Mouse (Mus musculus) hindbrain, embryonic 10.5 days (tissue): Measurements from ENCODE around the gene Slc22a26. TPM values are rescaled to one million over a fixed set of nuclear protein-coding genes. Genes with fewer than 3 reads are reported as not detected.
"Not testable (repeated sequence)": the region's sequence is repeated elsewhere in the genome, so short reads cannot be mapped to it uniquely, and the experiment has no call there.

Experiments used
- DNase-seq: peaks from one replicate; pipeline ENCODE4 v3.0.0-alpha.2; 2017; ENCODE audit warnings: low spot score
- H3K27ac ChIP-seq: fragments of 300-500 bp; sonication (generic); 2 replicates; pipeline ENCODE4 v1.5.1; 2016; ENCODE audit warnings: mild to moderate bottlenecking, moderate library complexity
- H3K27me3 ChIP-seq: fragments of 300-500 bp; sonication (generic); 2 replicates; pipeline ENCODE4 v1.6.1; 2016; ENCODE audit warnings: mild to moderate bottlenecking; ENCODE audit not compliant: poor library complexity, insufficient read depth, severe bottlenecking
- H3K36me3 ChIP-seq: fragments of 300-500 bp; sonication (generic); 2 replicates; pipeline ENCODE4 v1.6.1; 2016; ENCODE audit warnings: mild to moderate bottlenecking, moderate library complexity
- H3K4me1 ChIP-seq: fragments of 300-500 bp; sonication (generic); replicated peaks from 2 replicates; pipeline ENCODE4 v1.6.1; 2016; ENCODE audit warnings: mild to moderate bottlenecking
- H3K4me3 ChIP-seq: fragments of 300-500 bp; sonication (generic); 2 replicates; pipeline ENCODE4 v1.5.1; 2016; ENCODE audit warnings: mild to moderate bottlenecking, moderate library complexity
- H3K9me3 ChIP-seq: fragments of 300-500 bp; sonication (generic); 2 replicates; pipeline ENCODE4 v1.6.1; 2016; ENCODE audit warnings: mild to moderate bottlenecking, moderate library complexity
- WGBS: fragments of 180-500 bp; shearing (Covaris S2); methylation state at CpG from one replicate; pipeline ENCODE4 v1.1.7; 2016; 5-methylcytosine and 5-hydroxymethylcytosine counted together
- polyA plus RNA-seq: library from polyadenylated mRNA; unstranded; fragments of >200 nt; fragmentation: Nextera tagmentation; extraction: Ambion mirVana; gene quantifications from 2 replicates; pipeline ENCODE4 v1.2.1, GENCODE M21; 2016

The Slc22a26 gene
- polyA plus RNA-seq: not detected in 2 replicates

DNA sequence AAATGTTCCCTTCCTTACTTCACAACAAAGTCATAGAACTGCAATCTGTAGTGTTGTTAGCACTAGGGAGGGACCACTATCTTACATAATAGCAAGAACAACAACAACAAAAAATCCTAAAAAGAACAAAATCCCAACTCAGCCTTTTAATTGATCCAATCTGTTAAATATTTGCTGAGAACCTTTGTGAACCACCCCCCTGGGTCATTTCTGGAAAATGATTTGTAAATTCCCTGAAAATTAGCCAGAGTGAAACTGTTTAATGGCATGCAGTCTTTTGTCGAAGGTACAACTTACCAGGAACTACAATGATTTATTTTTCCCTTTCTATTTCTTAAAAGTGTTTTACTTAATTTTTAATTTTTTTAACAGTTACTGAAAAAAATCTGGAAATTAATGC, at the start of gene Slc22a26:
Gene Slc22a26, minus strand, starts transcription at position 97 of the 400 bp plus-strand sequence.
- Histone ChIP-seq H3K36me3 (no peaks in the 10 kb centered on the region), H3K4me1 (no peaks in the 10 kb centered on the region), H3K27me3 (no peaks in the 10 kb centered on the region), H3K4me3 (no peak within 1 kb of the TSS), H3K27ac (no peak within 1 kb of the TSS), H3K9me3 (0 out of 2 replicates have a peak, but pooled peaks cover 15% of the 10 kb centered on the region)
- 85% methylated on average over 1 of the region's 1 CpGs for whole genome bisulfite sequencing
- DNase-seq: no peak

GRCm38 (mm10) chr19:7829851-7830250, 27.4 kb upstream of the Slc22a26 start:
- 65% methylated on average over 2 of the region's 2 CpGs for WGBS
- Histone ChIP-seq H3K27me3 (no peaks in the 10 kb centered on the region), H3K9me3 (peaks cover 47% of the 10 kb centered on the region), H3K4me3 (no peak overlapping the region), H3K4me1 (no peaks in the 10 kb centered on the region), H3K36me3 (no peaks in the 10 kb centered on the region), H3K27ac (no peak overlapping the region)
- DNase-seq: no peak

GRCm38 (mm10) chr19:7790571-7790970, 11.9 kb downstream of the Slc22a26 start:
- H3K36me3 ChIP-seq: no peaks in the 10 kb centered on the region
- H3K27ac ChIP-seq: no peak overlapping the region
- no peaks in the 10 kb centered on the region for H3K4me1 ChIP-seq
- no peaks in the 10 kb centered on the region for H3K27me3 ChIP-seq
- no peak for DNase-seq
- H3K9me3 ChIP-seq: peaks cover 15% of the 10 kb centered on the region; the same call in 1 of the 2 replicates
- WGBS: 89% methylated on average over 1 of the region's 1 CpGs
- no peak overlapping the region for H3K4me3 ChIP-seq

GRCm38 (mm10) chr19:7775306-7775705, 27.2 kb downstream of the Slc22a26 start:
- no peaks in the 10 kb centered on the region for H3K27me3 ChIP-seq
- H3K9me3 ChIP-seq: peaks cover 6% of the 10 kb centered on the region; the same call in 1 of the 2 replicates
- H3K4me1 ChIP-seq: no peaks in the 10 kb centered on the region
- H3K36me3 ChIP-seq: no peaks in the 10 kb centered on the region
- DNase-seq: no peak
- H3K4me3 ChIP-seq: no peak overlapping the region
- WGBS: 85% methylated on average over 4 of the region's 4 CpGs
- no peak overlapping the region for H3K27ac ChIP-seq

DNA sequence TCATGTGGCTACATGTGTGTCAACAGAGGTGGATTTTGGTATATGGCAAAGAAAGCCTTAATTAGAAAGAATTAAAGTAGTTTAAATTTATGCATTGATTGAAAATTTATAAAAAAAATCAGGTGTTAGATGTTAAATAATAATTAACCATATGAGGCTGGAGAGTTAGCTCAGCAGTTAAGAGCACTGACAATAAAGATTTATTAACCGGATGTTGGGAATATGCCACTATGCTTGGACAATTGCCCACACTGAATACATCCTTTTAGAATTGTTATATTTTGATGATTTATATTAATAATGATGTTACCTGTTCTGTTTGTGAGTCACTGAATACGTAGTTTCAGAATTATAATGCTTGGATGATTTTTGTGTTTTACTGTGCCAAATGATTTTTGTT, 36.3 kb downstream of the Slc22a26 start:
- H3K4me1 ChIP-seq: no peaks in the 10 kb centered on the region
- no peak overlapping the region for H3K4me3 ChIP-seq
- WGBS: 89% methylated on average over 2 of the region's 2 CpGs
- H3K27ac ChIP-seq: no peak overlapping the region
- no peak for DNase-seq
- H3K36me3 ChIP-seq: no peaks in the 10 kb centered on the region
- no peaks in the 10 kb centered on the region for H3K27me3 ChIP-seq
- H3K9me3 ChIP-seq: 0 out of 2 replicates have a peak, but pooled peaks cover 4% of the 10 kb centered on the region

DNA sequence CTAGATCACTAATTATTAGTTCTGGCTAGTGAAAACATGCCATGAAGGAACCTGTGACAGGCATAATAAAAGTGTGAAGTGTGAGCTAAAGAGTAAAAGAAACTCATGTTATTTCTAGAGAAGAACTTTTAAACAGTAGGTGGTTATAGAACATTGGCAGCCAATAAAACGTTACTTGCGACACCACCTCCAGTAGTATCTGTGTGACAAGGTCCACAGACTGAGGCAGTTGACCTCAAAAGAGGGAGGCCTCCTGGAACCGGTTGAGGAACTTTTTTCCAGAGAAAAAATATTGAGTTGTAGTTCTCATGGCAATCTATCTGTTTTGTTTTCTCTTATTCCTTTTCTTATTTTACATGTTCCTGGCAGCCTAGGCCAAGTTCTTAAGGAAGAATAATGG, 36.9 kb downstream of the Slc22a26 start:
- 89% methylated on average over 3 of the region's 3 CpGs for WGBS
- 0 out of 2 replicates have a peak, but pooled peaks cover 4% of the 10 kb centered on the region for H3K9me3 ChIP-seq

DNA sequence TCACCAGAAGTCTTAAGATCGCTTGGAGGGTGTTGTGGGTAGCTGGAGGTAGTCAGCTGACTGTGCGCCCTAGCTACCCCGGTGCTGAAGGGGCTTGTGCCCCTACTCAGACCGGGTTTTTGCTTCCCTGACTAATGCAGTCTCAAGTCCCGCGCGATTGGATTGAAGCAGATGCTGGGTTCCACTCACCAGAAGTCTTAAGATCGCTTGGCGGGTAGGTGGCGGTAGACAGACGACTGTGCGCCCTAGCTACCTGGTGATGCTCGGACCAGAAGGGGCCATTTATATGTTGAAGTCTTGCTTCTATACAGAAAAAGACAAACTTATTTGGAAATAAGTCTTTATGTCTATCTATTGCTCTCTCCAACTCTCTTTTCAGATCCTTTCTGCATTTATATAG, 49.1 kb downstream of the Slc22a26 start:
- H3K9me3 ChIP-seq, H3K27ac ChIP-seq, DNase-seq, H3K36me3 ChIP-seq, H3K4me1 ChIP-seq, H3K4me3 ChIP-seq, H3K27me3 ChIP-seq: not testable (repeated sequence)
- WGBS: 72% methylated on average over 13 of the region's 13 CpGs

More for the DNA sequence above, 36.9 kb downstream of the Slc22a26 start:
- no peak overlapping the region for H3K27ac ChIP-seq
- no peaks in the 10 kb centered on the region for H3K27me3 ChIP-seq
- no peaks in the 10 kb centered on the region for H3K36me3 ChIP-seq
- no peak overlapping the region for H3K4me3 ChIP-seq
- no peaks in the 10 kb centered on the region for H3K4me1 ChIP-seq
- DNase-seq: no peak

Other genes with a start within 250 kb of the Slc22a26 start
- 4.6 and 4.7 TPM in 2 replicates for gene Pla2g16, start 245.2 kb downstream of the Slc22a26 start, polyA plus RNA-seq
- not detected in 2 replicates for gene Lgals12, start 195.5 kb downstream of the Slc22a26 start, polyA plus RNA-seq
- not detected in 2 replicates for gene Hrasls5, start 190.1 kb downstream of the Slc22a26 start, polyA plus RNA-seq
- not detected in 2 replicates for gene Slc22a19, start 91.4 kb downstream of the Slc22a26 start, polyA plus RNA-seq
- gene Slc22a27, start 163.4 kb upstream of the Slc22a26 start, polyA plus RNA-seq: not detected in 2 replicates